Mouse (Mus musculus) heart, embryonic 16.5 days (tissue): ENCODE measurements at regions not wholly inside any gene's neighbourhood (a gene's known extent, or its start where the extent isn't known, plus 50 kb on each side); places are given as distances from the start of the nearest gene placed in this dataset.
"Not testable (repeated sequence)": the region's sequence is repeated elsewhere in the genome, so short reads cannot be mapped to it uniquely, and the experiment has no call there.

Experiments used
- ATAC-seq: fragments of 200-750 bp; cut with Nextera tagmentation; replicated peaks from 2 replicates; pipeline ENCODE4 v1.8.0; 2017; ENCODE audit warnings: moderate number of reproducible peaks; ENCODE audit not compliant: insufficient read depth, low FRiP score; ENCODE audit errors: extremely low read depth
- H3K27ac ChIP-seq: fragments of 300-500 bp; sonication (generic); 2 replicates; pipeline ENCODE4 v1.5.1; 2014; ENCODE audit warnings: mild to moderate bottlenecking, low read length, control low read depth, moderate library complexity
- H3K27me3 ChIP-seq: fragments of 300-500 bp; sonication (generic); 2 replicates; pipeline ENCODE4 v1.6.1; 2014; ENCODE audit warnings: low read length, mixed read lengths; ENCODE audit not compliant: control insufficient read depth, insufficient read depth
- H3K36me3 ChIP-seq: fragments of 300-500 bp; sonication (generic); 2 replicates; pipeline ENCODE4 v1.6.1; 2014; ENCODE audit not compliant: control insufficient read depth, insufficient read depth
- H3K4me1 ChIP-seq: fragments of 300-500 bp; sonication (generic); 2 replicates; pipeline ENCODE4 v1.6.1; 2014; ENCODE audit warnings: low read length, mixed read lengths; ENCODE audit not compliant: control insufficient read depth, insufficient read depth
- H3K4me2 ChIP-seq: fragments of 300-500 bp; sonication (generic); 2 replicates; pipeline ENCODE4 v1.6.1; 2014; ENCODE audit warnings: low read depth, mild to moderate bottlenecking, control low read depth, low read length
- H3K4me3 ChIP-seq: fragments of 300-500 bp; sonication (generic); 2 replicates; pipeline ENCODE4 v1.5.1; 2014; ENCODE audit warnings: mild to moderate bottlenecking, control low read depth, low read length
- H3K9ac ChIP-seq: fragments of 300-500 bp; sonication (generic); 2 replicates; pipeline ENCODE4 v1.6.1; 2014; ENCODE audit warnings: low read length, control low read depth
- H3K9me3 ChIP-seq: fragments of 300-500 bp; sonication (generic); replicated peaks from 2 replicates; pipeline ENCODE4 v1.6.1; 2016; ENCODE audit warnings: low read length; ENCODE audit not compliant: control insufficient read depth
- WGBS: fragments of 180-500 bp; shearing (Covaris S2); extraction: QIAGEN DNeasy Blood & Tissue Kit; methylation state at CpG from one replicate; pipeline ENCODE4 v1.1.7; 2014; 5-methylcytosine and 5-hydroxymethylcytosine counted together

- Histone ChIP-seq H3K27me3 (no peaks in the 10 kb centered on the region), H3K27ac (no peak overlapping the region), H3K9me3 (peaks cover 4% of the 10 kb centered on the region; the same call in 1 of the 2 replicates), H3K4me2 (no peak overlapping the region), H3K36me3 (no peaks in the 10 kb centered on the region), H3K9ac (no peak overlapping the region), H3K4me1 (no peaks in the 10 kb centered on the region), H3K4me3 (no peak overlapping the region)
- ATAC-seq = no peak
- 31% methylated on average over 4 of the region's 4 CpGs for WGBS
Observed at GRCm38 (mm10) chr12:113896152-113896551, 352.4 kb downstream of the Adam6a start.

DNA sequence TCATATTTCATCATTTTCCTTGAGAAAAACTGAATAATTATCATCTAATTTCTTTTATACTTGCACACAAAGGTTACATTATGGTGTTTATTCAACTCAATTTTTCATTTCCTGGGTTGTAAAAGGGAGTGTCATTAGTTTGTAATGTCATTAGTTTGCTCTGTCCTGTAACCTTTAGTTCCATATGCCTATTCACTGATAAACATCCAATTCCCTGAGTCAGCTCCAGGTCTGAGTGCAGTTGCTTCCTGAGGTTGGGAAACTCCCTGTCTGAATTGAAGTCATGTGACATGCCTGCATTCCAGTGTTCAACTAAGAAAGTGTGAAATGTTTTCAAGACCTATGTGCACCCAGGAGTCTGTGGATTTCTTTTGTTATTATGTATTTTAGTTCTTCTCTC lies 362.8 kb downstream of the Adam6a start:
- no peak overlapping the region for H3K4me3 ChIP-seq
- no peak overlapping the region for H3K4me2 ChIP-seq
- H3K9me3 ChIP-seq = peaks cover 2% of the 10 kb centered on the region
- no peaks in the 10 kb centered on the region for H3K36me3 ChIP-seq
- no peak overlapping the region for H3K9ac ChIP-seq
- no peak overlapping the region for H3K27ac ChIP-seq
- H3K4me1 ChIP-seq = no peaks in the 10 kb centered on the region
- no peak for ATAC-seq
- no peaks in the 10 kb centered on the region for H3K27me3 ChIP-seq

DNA sequence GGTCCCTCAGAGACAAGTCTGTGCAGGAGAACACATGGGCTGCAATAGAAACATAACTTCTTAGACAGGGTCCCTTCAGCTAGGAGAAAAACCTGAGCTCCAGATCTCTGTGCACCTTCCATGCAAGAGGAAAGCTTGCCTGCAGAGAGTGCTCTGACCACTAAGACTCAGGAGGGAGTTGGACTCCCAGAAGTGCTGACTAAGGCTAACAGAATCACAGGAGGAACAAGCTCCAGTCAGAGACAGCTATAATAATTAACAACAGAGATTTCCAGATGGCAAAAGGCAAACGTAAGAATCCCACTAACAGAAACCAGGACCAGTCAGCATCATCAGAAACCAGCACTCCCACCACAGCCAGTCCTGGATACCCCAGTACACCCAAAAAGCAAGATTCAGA lies 364.0 kb downstream of the Adam6a start:
- ATAC-seq = no peak

GRCm38 (mm10) chr12:113911770-113912169 lies 368.1 kb downstream of the Adam6a start:
- WGBS = 35% methylated on average over 3 of the region's 3 CpGs

More for the DNA sequence above, 364.0 kb downstream of the Adam6a start:
- Histone ChIP-seq H3K9me3 (peaks cover 2% of the 10 kb centered on the region), H3K9ac (no peak overlapping the region), H3K4me1 (no peaks in the 10 kb centered on the region), H3K4me2 (no peak overlapping the region), H3K27ac (no peak overlapping the region), H3K4me3 (no peak overlapping the region), H3K27me3 (no peaks in the 10 kb centered on the region), H3K36me3 (no peaks in the 10 kb centered on the region)
- 63% methylated on average over 1 of the region's 1 CpGs for WGBS

DNA sequence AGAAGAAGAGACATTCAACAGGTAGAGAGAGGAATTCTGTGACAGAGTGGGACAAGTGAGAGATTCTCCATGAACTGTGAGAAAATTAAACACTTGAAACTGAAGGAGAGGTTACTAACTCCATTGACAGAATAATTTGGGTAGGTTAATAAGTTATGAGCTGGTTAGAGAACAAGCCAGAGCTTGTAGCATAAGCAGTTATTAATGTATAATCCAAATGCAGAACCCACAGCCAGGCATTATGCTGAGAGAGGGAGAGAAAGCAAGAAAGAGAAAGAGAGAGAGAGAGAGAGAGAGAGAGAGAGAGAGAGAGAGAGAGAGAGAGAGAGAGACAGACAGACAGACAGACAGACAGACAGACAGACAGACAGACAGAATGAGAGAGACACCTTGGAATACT lies 397.0 kb downstream of the Adam6a start:
- ATAC-seq = no peak
- H3K27me3 ChIP-seq = no peaks in the 10 kb centered on the region
- no peaks in the 10 kb centered on the region for H3K4me1 ChIP-seq

More at GRCm38 (mm10) chr12:113911770-113912169, 368.1 kb downstream of the Adam6a start:
- Histone ChIP-seq H3K9ac (no peak overlapping the region), H3K4me3 (no peak overlapping the region), H3K27me3 (no peaks in the 10 kb centered on the region), H3K4me2 (no peak overlapping the region), H3K36me3 (no peaks in the 10 kb centered on the region), H3K27ac (no peak overlapping the region), H3K9me3 (no peaks in the 10 kb centered on the region; the same call in 1 of the 2 replicates), H3K4me1 (no peaks in the 10 kb centered on the region)
- ATAC-seq = no peak

GRCm38 (mm10) chr12:113943661-113944327 lies 400.1 kb downstream of the Adam6a start:
- not testable (repeated sequence) for H3K4me1 ChIP-seq, ATAC-seq
- 68% methylated on average over 1 of the region's 1 CpGs for WGBS

More for the DNA sequence above, 397.0 kb downstream of the Adam6a start:
- H3K9me3 ChIP-seq = peaks cover 6% of the 10 kb centered on the region; the same call in 1 of the 2 replicates
- no peak overlapping the region for H3K4me3 ChIP-seq
- H3K4me2 ChIP-seq = no peak overlapping the region
- no peak overlapping the region for H3K9ac ChIP-seq
- H3K36me3 ChIP-seq = no peaks in the 10 kb centered on the region
- H3K27ac ChIP-seq = no peak overlapping the region

DNA sequence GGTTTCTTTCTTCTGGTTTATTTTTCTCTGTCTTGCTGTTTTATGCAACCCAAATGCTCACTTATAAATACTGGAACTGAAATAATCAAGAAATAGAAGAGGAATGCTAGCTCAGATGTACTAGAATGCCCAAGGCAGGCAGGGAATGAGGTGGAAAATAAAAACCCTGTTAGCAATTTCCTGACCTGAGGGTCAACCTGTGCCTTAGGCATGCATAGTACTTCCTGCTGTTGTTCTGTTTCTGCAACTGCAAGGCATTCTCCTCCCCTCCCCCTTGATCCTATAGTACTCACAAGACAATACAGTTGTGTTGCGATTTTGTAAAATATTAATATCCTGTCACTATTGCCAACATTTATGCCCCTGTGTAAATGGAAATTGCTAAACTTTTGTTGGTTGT lies 402.1 kb downstream of the Adam6a start:
- H3K4me2 ChIP-seq, H3K4me1 ChIP-seq, H3K27ac ChIP-seq, H3K36me3 ChIP-seq, H3K4me3 ChIP-seq, H3K27me3 ChIP-seq, H3K9ac ChIP-seq, H3K9me3 ChIP-seq, ATAC-seq: not testable (repeated sequence)
- WGBS = 71% methylated on average over 1 of the region's 1 CpGs

More at GRCm38 (mm10) chr12:113943661-113944327, 400.1 kb downstream of the Adam6a start:
- H3K9me3 ChIP-seq, H3K4me2 ChIP-seq, H3K27ac ChIP-seq, H3K9ac ChIP-seq, H3K4me3 ChIP-seq, H3K27me3 ChIP-seq, H3K36me3 ChIP-seq: not testable (repeated sequence)

DNA sequence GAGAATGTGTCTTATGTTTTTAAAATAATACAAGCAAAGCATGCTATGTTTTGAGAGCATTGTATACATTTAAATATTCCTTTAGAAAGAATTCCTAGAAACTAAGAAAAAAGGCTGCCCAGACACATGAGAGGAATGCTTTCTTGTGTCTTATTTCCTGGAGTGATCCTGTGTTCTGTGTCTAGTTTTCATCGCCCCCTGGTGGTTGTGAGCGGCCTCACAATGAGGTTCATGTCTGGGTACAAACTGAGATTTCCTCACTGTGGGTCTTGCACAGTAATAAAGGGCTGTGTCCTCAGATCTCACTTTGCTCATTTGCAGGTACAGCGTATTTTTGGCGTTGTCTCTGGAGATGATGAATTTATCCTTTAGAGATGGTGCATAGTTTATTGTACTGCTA lies 404.3 kb downstream of the Adam6a start:
- H3K4me1 ChIP-seq, H3K4me3 ChIP-seq, H3K27me3 ChIP-seq, H3K36me3 ChIP-seq, H3K9ac ChIP-seq, H3K9me3 ChIP-seq, ATAC-seq, H3K27ac ChIP-seq, H3K4me2 ChIP-seq: not testable (repeated sequence)
- WGBS = 25% methylated on average over 4 of the region's 4 CpGs

- no peak for ATAC-seq
- 65% methylated on average over 6 of the region's 6 CpGs for WGBS
- H3K4me3 ChIP-seq = no peak overlapping the region
- H3K4me2 ChIP-seq = no peak overlapping the region
- peaks cover 3% of the 10 kb centered on the region for H3K9me3 ChIP-seq
- no peak overlapping the region for H3K27ac ChIP-seq
- no peaks in the 10 kb centered on the region for H3K36me3 ChIP-seq
- no peaks in the 10 kb centered on the region for H3K4me1 ChIP-seq
- no peaks in the 10 kb centered on the region for H3K27me3 ChIP-seq
- no peak overlapping the region for H3K9ac ChIP-seq
Observed at GRCm38 (mm10) chr12:113974271-113974670, 430.6 kb downstream of the Adam6a start.
